Mouse (Mus musculus) lung, postnatal 0 days (tissue): ENCODE measurements around the gene Ppp1r1b.

Experiments used
- CTCF ChIP-seq: IDR thresholded peaks from 2 replicates; pipeline ENCODE4 v1.5.1; 2016; ENCODE audit warnings: antibody characterized with exemption, mild to moderate bottlenecking
- EP300 ChIP-seq: IDR thresholded peaks from 2 replicates; pipeline ENCODE4 v1.6.1; 2016; ENCODE audit warnings: antibody characterized with exemption, mild to moderate bottlenecking, control low read depth

- TF ChIP-seq CTCF, result no peak
- no peak for TF ChIP-seq EP300
Measured at GRCm38 (mm10) chr11:98320381-98320780, 27.8 kb upstream of the Ppp1r1b start.
